Mouse (Mus musculus): ENCODE measurements around the gene Tmx2. TPM values are rescaled to one million over a fixed set of nuclear protein-coding genes. Genes with fewer than 3 reads are reported as not detected.
"Not testable (repeated sequence)": the region's sequence is repeated elsewhere in the genome, so short reads cannot be mapped to it uniquely, and the experiment has no call there.

Tmx2 gene
- polyA plus RNA-seq, 1 experiment from 2014 or later = 245 TPM

- Histone ChIP-seq H3K4me2 (peak within 1 kb of the TSS; percentile 88), H3K27ac (replicated peaks) (peak within 1 kb of the TSS; percentile 82)
Measured at GRCm38 (mm10) chr2:84677968-84678880, 716 bp downstream of the Tmx2 start, which contains the start of the genes Gm28635 and Med19. Gm28635 (minus strand) TSS chr2:84678041. Med19 (plus strand) TSS chr2:84678402.

DNA sequence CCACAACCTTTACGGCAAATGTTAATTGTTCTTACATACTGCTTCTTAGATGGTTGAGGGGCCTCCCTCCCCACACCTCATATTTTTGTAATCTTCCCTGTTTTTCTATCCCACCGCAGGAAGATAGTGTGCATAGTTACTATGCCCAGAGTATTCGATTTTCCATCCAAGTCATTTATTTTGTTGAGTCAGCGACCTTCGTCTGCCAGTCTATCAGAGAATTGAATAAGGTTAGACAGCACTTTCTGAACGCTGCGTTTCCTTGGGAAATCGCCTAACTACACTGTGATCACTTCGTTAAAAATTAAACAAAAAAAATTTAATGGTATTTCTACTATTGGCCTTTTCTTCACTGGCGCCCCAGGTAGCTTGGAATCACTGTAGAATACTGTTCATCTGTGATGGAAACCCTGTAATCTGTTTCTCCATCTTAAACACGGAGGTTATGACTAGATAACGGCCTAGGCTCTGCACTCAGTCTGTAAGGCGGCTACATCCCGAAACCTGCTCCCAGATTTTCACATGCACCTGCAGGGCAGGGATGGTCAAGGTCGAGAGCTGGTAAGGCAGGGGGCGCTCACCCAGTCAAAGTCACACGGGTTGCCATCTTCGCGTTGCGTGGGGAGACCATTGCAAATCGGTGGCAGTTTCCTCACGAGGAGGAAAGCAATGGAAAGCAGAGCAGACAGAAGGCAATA is 1.5 kb downstream of the Tmx2 start:
- no peaks in the 10 kb centered on the region for H3K27me3 ChIP-seq
- H3K4me2 ChIP-seq = peak overlapping the region; percentile 68
- H3K9ac ChIP-seq = peak overlapping the region; percentile 79
- H3K4me3 ChIP-seq = peak overlapping the region; percentile 99
- H3K27ac ChIP-seq (replicated peaks) = peak overlapping the region; percentile 82
- peak; percentile 74 for ATAC-seq (ENCODE audit: low read depth)
- H3K9me3 ChIP-seq = no peaks in the 10 kb centered on the region
- H3K36me3 ChIP-seq = peaks cover 45% of the 10 kb centered on the region
- H3K4me1 ChIP-seq (replicated peaks) = peaks cover 27% of the 10 kb centered on the region
- WGBS = 9% methylated on average over 22 of the region's 22 CpGs

More at GRCm38 (mm10) chr2:84677968-84678880, 716 bp downstream of the Tmx2 start, which contains the start of the genes Gm28635 and Med19:
- Histone ChIP-seq H3K9ac (peak within 1 kb of the TSS; percentile 89), H3K4me1 (replicated peaks) (peaks cover 27% of the 10 kb centered on the region), H3K27me3 (no peaks in the 10 kb centered on the region), H3K36me3 (peaks cover 37% of the 10 kb centered on the region), H3K9me3 (no peaks in the 10 kb centered on the region), H3K4me3 (peak within 1 kb of the TSS; percentile 99)
- WGBS = under 1% methylated on average over 44 of the region's 44 CpGs
- peak; percentile 100 for ATAC-seq (ENCODE audit: low read depth)

DNA sequence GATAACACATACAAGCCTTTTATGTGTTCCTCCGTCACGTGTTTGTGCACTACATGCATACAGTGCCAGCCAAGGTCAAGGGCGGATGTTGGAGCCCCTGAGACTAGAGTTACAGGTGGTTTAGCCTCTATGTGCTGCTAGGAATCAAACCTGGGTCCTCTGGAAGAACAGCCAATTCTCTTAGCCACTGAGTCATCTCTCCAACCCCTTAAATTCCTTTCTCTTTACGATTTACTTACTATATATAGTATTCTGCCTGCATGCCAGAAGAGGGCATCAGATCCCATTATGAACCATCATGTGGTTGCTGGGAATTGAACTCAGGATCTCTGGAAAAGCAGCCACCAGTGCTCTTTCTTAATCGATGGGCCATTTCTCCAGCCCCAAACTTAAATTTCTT is 7.4 kb downstream of the Tmx2 start:
- ATAC-seq (ENCODE audit: low read depth); H3K27me3 ChIP-seq; H3K9me3 ChIP-seq: not testable (repeated sequence)
- Histone ChIP-seq H3K4me3 (peak overlapping the region; percentile 92; the same call in 1 of the 2 replicates), H3K4me1 (replicated peaks) (peaks cover 24% of the 10 kb centered on the region), H3K4me2 (peak overlapping the region; percentile 83), H3K36me3 (peaks cover 41% of the 10 kb centered on the region), H3K27ac (replicated peaks) (peak overlapping the region; percentile 94; the same call in 1 of the 2 replicates), H3K9ac (0 out of 2 replicates have a peak overlapping the region, but pooled peaks have one; percentile 93)
- WGBS = 42% methylated on average over 4 of the region's 5 CpGs

- under 1% methylated on average over 20 of the region's 20 CpGs for WGBS
- peak within 1 kb of the TSS; percentile 83 for H3K4me2 ChIP-seq
Measured at GRCm38 (mm10) chr2:84670569-84670933, 8.4 kb downstream of the Tmx2 start, which contains the start of gene Selenoh. Selenoh (minus strand) TSS chr2:84670770.

GRCm38 (mm10) chr2:84669828-84670568 is 8.9 kb downstream of the Tmx2 start:
- peak overlapping the region; percentile 93 for H3K9ac ChIP-seq
- peaks cover 17% of the 10 kb centered on the region for H3K4me1 ChIP-seq (replicated peaks)
- ATAC-seq (ENCODE audit: low read depth) = peak; percentile 87
- H3K27ac ChIP-seq (replicated peaks) = peak overlapping the region; percentile 94
- H3K27me3 ChIP-seq = no peaks in the 10 kb centered on the region
- H3K4me3 ChIP-seq = peak overlapping the region; percentile 92
- H3K4me2 ChIP-seq = peak overlapping the region; percentile 83
- peaks cover 30% of the 10 kb centered on the region for H3K36me3 ChIP-seq
- WGBS = 3% methylated on average over 39 of the region's 39 CpGs
- H3K9me3 ChIP-seq = no peaks in the 10 kb centered on the region

More at GRCm38 (mm10) chr2:84670569-84670933, 8.4 kb downstream of the Tmx2 start, which contains the start of gene Selenoh:
- Histone ChIP-seq H3K9me3 (no peaks in the 10 kb centered on the region), H3K27me3 (no peaks in the 10 kb centered on the region), H3K27ac (replicated peaks) (peak within 1 kb of the TSS; percentile 94), H3K9ac (peak within 1 kb of the TSS; percentile 93), H3K4me1 (replicated peaks) (peaks cover 17% of the 10 kb centered on the region), H3K4me3 (peak within 1 kb of the TSS; percentile 92), H3K36me3 (peaks cover 36% of the 10 kb centered on the region)
- peak; percentile 98 for ATAC-seq (ENCODE audit: low read depth)

DNA sequence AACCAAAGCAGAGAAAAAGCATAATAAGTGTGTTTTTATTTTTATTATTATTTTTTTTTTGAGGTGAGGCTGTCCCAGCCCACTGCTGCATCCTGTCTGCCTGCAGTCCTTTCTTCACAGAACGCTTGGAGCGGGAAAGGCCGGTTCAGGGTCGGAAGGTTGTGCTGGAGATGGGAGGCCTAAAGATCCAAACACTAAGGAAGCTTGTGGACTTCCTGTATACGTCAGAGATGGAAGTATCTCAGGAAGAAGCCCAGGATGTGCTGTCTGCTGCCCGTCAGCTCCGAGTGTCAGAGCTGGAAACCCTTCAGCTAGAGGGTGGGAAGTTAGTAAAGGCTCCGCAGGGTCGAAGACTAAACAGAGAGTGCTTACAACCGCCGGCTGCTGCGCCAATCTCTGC is 12.9 kb downstream of the Tmx2 start:
- H3K27ac ChIP-seq (replicated peaks) = no peak overlapping the region
- 70% methylated on average over 12 of the region's 12 CpGs for WGBS

GRCm38 (mm10) chr2:84662866-84663265 is 16.1 kb downstream of the Tmx2 start:
- Histone ChIP-seq H3K27ac (replicated peaks) (no peak overlapping the region), H3K27me3 (no peaks in the 10 kb centered on the region), H3K9ac (no peak overlapping the region), H3K4me1 (replicated peaks) (no peaks in the 10 kb centered on the region), H3K9me3 (no peaks in the 10 kb centered on the region), H3K4me2 (no peak overlapping the region), H3K4me3 (no peak overlapping the region), H3K36me3 (no peaks in the 10 kb centered on the region)
- WGBS = 27% methylated on average over 2 of the region's 2 CpGs
- ATAC-seq (ENCODE audit: low read depth) = no peak

More for the DNA sequence above, 12.9 kb downstream of the Tmx2 start:
- Histone ChIP-seq H3K4me2 (no peak overlapping the region), H3K36me3 (0 out of 2 replicates have a peak, but pooled peaks cover 3% of the 10 kb centered on the region), H3K9me3 (no peaks in the 10 kb centered on the region), H3K4me1 (replicated peaks) (peaks cover 16% of the 10 kb centered on the region), H3K9ac (no peak overlapping the region), H3K4me3 (no peak overlapping the region), H3K27me3 (no peaks in the 10 kb centered on the region)
- no peak for ATAC-seq (ENCODE audit: low read depth)

DNA sequence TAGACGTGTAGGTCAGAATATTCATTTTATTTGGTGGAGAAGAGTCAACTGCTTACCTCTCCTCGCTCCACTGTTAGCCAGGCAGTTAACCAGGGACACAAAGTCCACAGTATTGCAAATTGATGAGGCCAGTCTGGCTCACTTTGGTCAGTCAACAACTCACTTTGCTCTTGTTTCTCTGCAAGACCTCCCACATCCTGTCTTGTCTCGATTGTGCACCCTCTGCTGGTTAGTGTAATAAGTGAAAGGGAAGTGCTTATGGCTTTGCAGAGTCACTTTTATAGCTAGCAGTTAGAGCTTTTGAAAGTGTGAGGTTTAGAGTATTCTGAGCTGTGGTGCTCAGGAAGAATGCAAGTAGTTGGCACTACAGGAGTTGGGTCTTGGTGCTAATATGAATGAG is 18.7 kb downstream of the Tmx2 start:
- Histone ChIP-seq H3K4me1 (replicated peaks) (no peaks in the 10 kb centered on the region), H3K4me3 (no peak overlapping the region), H3K36me3 (no peaks in the 10 kb centered on the region), H3K4me2 (no peak overlapping the region), H3K9ac (no peak overlapping the region), H3K27me3 (no peaks in the 10 kb centered on the region), H3K9me3 (no peaks in the 10 kb centered on the region), H3K27ac (replicated peaks) (no peak overlapping the region)
- ATAC-seq (ENCODE audit: low read depth) = no peak
- 73% methylated on average over 3 of the region's 3 CpGs for WGBS

GRCm38 (mm10) chr2:84658806-84659205 is 20.1 kb downstream of the Tmx2 start, which contains the start of gene Btbd18:
Btbd18 (plus strand) TSS chr2:84659079.
- no peak within 1 kb of the TSS for H3K4me2 ChIP-seq
- 93% methylated on average over 32 of the region's 32 CpGs for WGBS
- H3K27me3 ChIP-seq = no peaks in the 10 kb centered on the region

DNA sequence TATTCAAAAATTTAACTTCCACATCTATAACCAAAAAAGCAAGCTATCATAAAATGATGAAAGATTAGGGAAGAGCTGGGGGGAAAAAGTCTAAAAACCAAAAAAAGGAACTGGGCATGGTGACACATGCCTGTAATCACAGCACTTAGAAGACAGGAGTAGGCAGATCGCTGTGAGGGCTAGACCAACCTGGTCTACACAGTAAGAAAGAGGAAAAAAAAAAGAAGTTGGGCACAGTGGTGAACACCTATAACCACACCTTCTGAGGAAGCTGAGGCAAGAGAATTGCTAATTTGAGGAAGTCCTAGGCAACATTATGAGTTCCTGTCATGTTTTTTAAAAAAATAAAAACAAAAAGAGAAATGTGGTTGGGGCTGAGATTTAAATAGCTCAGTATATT is 23.1 kb downstream of the Tmx2 start:
- H3K9ac ChIP-seq = no peak overlapping the region
- H3K4me2 ChIP-seq = no peak overlapping the region
- no peak overlapping the region for H3K27ac ChIP-seq (replicated peaks)
- no peak for ATAC-seq (ENCODE audit: low read depth)
- peaks cover 3% of the 10 kb centered on the region; the same call in 1 of the 2 replicates for H3K4me1 ChIP-seq (replicated peaks)
- H3K27me3 ChIP-seq = no peaks in the 10 kb centered on the region
- no peaks in the 10 kb centered on the region for H3K36me3 ChIP-seq
- H3K4me3 ChIP-seq = no peak overlapping the region
- WGBS = 50% methylated on average over 1 of the region's 1 CpGs
- H3K9me3 ChIP-seq = no peaks in the 10 kb centered on the region

More at GRCm38 (mm10) chr2:84658806-84659205, 20.1 kb downstream of the Tmx2 start, which contains the start of gene Btbd18:
- no peaks in the 10 kb centered on the region for H3K4me1 ChIP-seq (replicated peaks)
- no peak within 1 kb of the TSS for H3K4me3 ChIP-seq
- no peak within 1 kb of the TSS for H3K9ac ChIP-seq
- ATAC-seq (ENCODE audit: low read depth) = no peak
- no peak within 1 kb of the TSS for H3K27ac ChIP-seq (replicated peaks)
- H3K36me3 ChIP-seq = no peaks in the 10 kb centered on the region
- no peaks in the 10 kb centered on the region for H3K9me3 ChIP-seq

- no peak for ATAC-seq (ENCODE audit: low read depth)
- H3K4me2 ChIP-seq = no peak overlapping the region
- no peak overlapping the region for H3K4me3 ChIP-seq
- peaks cover 6% of the 10 kb centered on the region; the same call in 1 of the 2 replicates for H3K4me1 ChIP-seq (replicated peaks)
- H3K36me3 ChIP-seq = no peaks in the 10 kb centered on the region
- no peaks in the 10 kb centered on the region for H3K27me3 ChIP-seq
- H3K27ac ChIP-seq (replicated peaks) = no peak overlapping the region
- no peaks in the 10 kb centered on the region for H3K9me3 ChIP-seq
- H3K9ac ChIP-seq = no peak overlapping the region
Measured at GRCm38 (mm10) chr2:84653354-84653753, 25.6 kb downstream of the Tmx2 start.

Measured in neural tube, embryonic 13.5 days (tissue).